Mouse (Mus musculus) yolk sac, embryonic 10.5 days (tissue): Measurements from ENCODE around the gene Fmo3.

ENCODE experiments used
- DNase-seq: peaks from one replicate; pipeline ENCODE4 v3.0.0-alpha.2; 2017; ENCODE audit warnings: low spot score

The Fmo3 gene

DNA sequence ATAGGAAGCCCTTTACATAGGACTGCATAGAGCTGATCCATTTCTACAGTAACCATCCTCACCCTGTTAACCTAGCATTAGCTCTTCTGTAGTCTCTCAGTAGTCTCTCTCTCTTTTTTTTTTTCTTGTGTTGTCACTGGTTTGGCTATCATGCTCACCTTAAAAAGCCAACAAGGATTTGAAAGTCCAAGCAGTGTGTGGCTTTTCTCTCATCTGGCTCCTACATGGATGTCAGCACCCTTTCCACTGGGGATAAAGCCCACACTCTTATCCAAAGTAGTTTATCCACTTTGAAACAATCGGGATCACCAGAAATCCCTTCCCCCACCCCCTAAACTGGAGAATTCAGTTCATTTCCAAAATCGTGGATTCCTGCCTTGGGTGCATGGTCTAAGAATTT lies 53.7 kb downstream of the Fmo3 start:
- no peak for DNase-seq

GRCm38 (mm10) chr1:162929146-162929545 lies 55.2 kb downstream of the Fmo3 start:
- DNase-seq, result no peak

DNA sequence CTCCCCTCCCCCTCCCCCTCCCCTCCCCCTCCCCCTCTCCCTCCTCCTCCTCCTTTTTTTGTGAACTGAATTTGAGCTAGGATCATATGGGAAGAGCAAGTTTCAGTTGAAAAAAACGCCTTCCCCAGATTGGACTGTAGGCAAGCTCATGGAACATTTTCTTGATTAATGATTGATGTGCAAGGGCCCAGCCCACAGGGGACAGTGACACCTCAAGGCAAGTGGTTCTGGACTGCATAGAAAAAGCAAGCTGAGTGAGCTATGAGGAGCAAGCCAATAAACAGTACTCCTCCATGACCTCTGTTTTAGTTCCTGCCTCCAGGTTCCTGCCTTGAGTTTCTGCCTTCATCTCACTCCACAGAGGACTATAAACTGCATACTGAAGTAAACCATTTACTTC lies 59.2 kb downstream of the Fmo3 start:
- no peak for DNase-seq

DNA sequence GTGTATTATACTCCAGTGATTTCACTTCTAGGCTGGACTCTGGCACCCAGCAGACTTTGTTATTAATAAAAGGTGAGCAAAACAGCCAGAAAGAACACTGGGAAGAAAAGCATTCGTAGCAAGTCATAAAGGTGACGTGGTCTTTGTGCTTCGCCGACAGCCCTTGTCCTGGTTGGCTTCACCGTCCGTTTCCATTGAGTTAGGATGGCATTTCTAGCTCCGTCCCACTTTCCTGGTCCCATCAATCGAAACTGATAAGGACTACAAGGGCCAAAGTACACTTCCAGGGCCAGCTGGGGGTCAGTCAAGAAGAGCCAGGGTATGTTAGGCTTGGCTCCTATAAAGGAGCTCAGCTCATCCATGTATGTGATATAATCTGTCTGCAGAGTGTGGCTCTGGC lies 67.7 kb downstream of the Fmo3 start:
- DNase-seq, result no peak

GRCm38 (mm10) chr1:162914932-162915556 lies 69.3 kb downstream of the Fmo3 start:
- no peak for DNase-seq

DNA sequence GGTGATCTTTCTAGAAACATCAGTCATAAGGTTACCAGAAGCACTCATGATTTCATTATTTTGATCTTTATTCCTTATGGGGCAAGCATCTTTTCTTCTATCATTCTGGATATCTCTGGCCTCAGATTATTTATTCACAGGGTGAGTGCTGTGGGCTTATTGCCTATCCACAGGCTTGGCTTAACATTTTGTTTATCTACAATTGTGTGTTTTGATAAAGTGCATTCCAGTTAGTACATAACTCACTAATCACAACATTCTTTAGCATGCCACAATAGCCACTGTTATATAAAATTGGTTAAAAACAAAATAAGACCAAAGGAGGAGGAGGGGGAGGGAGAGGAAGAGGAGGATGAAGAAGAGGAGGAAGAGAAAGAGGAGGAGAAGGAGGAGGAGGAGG lies 72.2 kb downstream of the Fmo3 start:
- DNase-seq, result no peak
